Mouse (Mus musculus) gastrocnemius, postnatal 14 days (tissue): ENCODE results near the gene Mcu. TPM values are rescaled to one million over a fixed set of nuclear protein-coding genes. Genes with fewer than 3 reads are reported as not detected.

Experiments used
- DNase-seq: peaks from one replicate; pipeline ENCODE4 v3.0.0; 2021; ENCODE audit warnings: mixed read lengths
- intact Hi-C: fragments of 180-260 bp; cut with DNase I; formaldehyde crosslinking; loops from one replicate; pipeline ENCODE4 v1.15.1; 2025; ENCODE audit warnings: low total_unique reads
- long read RNA-seq, 2 experiments: library from polyadenylated mRNA; stranded (forward); transcript quantifications; one replicate each; pipeline ENCODE4 v2.0.0; 2021
- total RNA-seq, 2 experiments: library from RNA; stranded (reverse); gene quantifications; 2 replicates each; pipeline ENCODE4 v1.2.3; 2021

The Mcu gene
- total RNA-seq, result 10 to 100 TPM; 51.0 to 51.1 TPM
- long read RNA-seq, experiment 1, transcript Mcu-202 (8 exons, 2,872 nt), result major isoform, 12 of 22 reads
- long read RNA-seq, experiment 1, partial matches to known transcripts, result 1 of 22 reads
- long read RNA-seq, experiment 1, other reads (novel, unspliced or antisense), result 9 of 22 reads
- long read RNA-seq, experiment 2, transcript Mcu-202 (8 exons, 2,872 nt), result major isoform, 10 of 19 reads
- long read RNA-seq, experiment 2, partial matches to known transcripts, result 0 of 19 reads
- long read RNA-seq, experiment 2, other reads (novel, unspliced or antisense), result 9 of 19 reads

GRCm38 (mm10) chr10:59616522-59616921 is at the start of gene Mcu:
TSS of gene Mcu (minus strand) at chr10:59616692.
- intact Hi-C loops, result no loop called here

GRCm38 (mm10) chr10:59665503-59666291 is 49.2 kb upstream of the Mcu start:
- intact Hi-C loops, result no loop called here
- no peak for DNase-seq

More at GRCm38 (mm10) chr10:59616522-59616921, at the start of gene Mcu:
- peak; percentile 96 for DNase-seq

GRCm38 (mm10) chr10:59664765-59665164 is 48.3 kb upstream of the Mcu start:
- intact Hi-C loops, result no loop called here

GRCm38 (mm10) chr10:59656799-59657198 is 40.3 kb upstream of the Mcu start:
- DNase-seq, result no peak
- intact Hi-C loops, result no loop called here

More at GRCm38 (mm10) chr10:59664765-59665164, 48.3 kb upstream of the Mcu start:
- DNase-seq, result no peak

GRCm38 (mm10) chr10:59646821-59647378 is 30.4 kb upstream of the Mcu start:
- DNase-seq, result no peak
- intact Hi-C loops, result no loop called here

GRCm38 (mm10) chr10:59645153-59645552 is 28.7 kb upstream of the Mcu start:
- intact Hi-C loops, result no loop called here
- no peak for DNase-seq

DNA sequence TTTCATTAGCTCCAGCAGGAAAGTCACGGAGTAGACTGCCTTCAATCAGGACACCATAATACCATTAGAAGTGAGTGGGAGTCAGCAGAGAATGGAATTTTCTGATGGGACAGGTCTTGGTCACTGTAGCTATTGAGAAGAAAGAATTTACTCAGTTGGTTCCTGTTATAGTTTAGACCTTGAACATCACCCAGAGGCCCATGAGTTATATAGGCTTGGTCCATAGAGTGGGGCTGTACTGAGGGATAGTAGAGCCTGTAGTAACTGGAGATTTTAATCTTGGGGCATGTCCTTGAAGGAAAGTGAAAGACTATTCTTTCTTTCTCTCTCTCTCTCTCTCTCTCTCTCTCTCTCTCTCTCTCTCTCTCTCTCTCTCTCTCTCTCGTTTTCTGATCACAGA is 28.2 kb upstream of the Mcu start:
- DNase-seq, result no peak
- intact Hi-C loops, result no loop called here

- no peak for DNase-seq
- intact Hi-C loops, result no loop called here
Measured at GRCm38 (mm10) chr10:59643645-59644044, 27.2 kb upstream of the Mcu start.

- intact Hi-C loops, result no loop called here
- DNase-seq, result no peak
Measured at GRCm38 (mm10) chr10:59642659-59643377, 26.3 kb upstream of the Mcu start.

DNA sequence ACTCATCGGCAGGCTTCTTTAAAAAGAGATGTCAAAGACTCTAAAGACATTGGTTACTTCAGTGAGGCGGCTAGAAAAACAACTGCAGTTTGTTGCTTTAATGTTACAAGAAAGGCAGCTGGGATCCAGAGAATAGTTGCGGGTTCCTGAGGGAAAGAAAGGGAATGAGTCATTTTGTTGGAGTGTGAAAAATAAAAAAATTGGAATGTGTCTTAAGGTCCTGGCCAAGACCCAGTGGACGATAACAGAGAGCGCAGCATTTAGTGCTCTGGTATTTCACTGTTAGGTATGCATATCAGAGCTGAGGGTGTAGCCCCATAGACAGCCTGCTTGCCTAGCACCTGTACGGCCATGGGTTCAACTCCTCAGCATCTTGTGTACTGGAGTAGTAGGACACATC is 22.1 kb upstream of the Mcu start:
- no peak for DNase-seq
- intact Hi-C loops, result no loop called here

DNA sequence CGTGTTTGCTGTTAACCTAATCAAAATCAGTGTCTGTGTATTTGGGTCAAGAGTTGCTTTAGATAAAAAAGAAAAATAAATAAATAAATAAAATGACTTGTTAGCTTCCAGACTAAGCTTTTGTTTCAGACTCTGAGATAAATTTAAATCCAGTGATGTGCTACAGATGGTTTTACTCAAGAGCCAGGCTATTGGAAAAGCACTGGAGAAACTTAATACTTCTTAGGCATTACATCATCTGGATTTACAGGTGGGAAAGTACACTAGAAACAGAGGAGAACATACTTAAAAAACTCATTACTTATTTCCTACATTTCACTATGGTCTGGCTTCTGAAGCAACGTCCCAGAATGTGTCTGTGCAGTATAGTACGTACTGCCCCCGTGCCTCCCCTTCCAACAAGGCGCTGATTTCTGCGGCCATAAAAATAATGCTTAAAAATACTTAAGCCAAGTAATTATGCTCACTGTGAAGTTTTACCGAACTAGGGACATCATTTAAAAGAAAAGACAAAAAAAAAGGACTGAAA is 21.2 kb upstream of the Mcu start:
- intact Hi-C loops, result no loop called here
- DNase-seq, result no peak

- DNase-seq, result peak; percentile 7
- intact Hi-C loops, result no loop called here
Measured at GRCm38 (mm10) chr10:59636751-59637533, 20.4 kb upstream of the Mcu start.

GRCm38 (mm10) chr10:59636048-59636447 is 19.6 kb upstream of the Mcu start:
- no peak for DNase-seq
- intact Hi-C loops, result no loop called here

DNA sequence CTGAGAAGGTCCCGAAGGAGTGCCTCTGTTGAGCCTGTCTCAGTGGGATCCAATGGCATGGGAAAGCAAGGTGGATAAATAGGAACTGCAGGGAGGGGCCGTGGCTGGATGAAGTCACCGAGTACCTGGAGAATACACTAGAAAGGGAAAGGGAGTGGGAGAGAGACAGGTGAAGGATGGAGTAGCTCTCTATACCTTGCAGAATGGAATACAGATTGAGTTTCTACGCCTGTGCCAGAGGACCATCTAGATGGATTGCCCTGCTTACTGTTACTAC is 13.0 kb upstream of the Mcu start:
- no peak for DNase-seq
- intact Hi-C loops, result no loop called here

GRCm38 (mm10) chr10:59628641-59629505 is 12.4 kb upstream of the Mcu start:
- no peak for DNase-seq
- intact Hi-C loops, result no loop called here

- intact Hi-C loops, result no loop called here
- DNase-seq, result peak; percentile 27
Measured at GRCm38 (mm10) chr10:59623496-59623895, 7.0 kb upstream of the Mcu start.

GRCm38 (mm10) chr10:59621355-59621754 is 4.9 kb upstream of the Mcu start:
- DNase-seq, result no peak
- intact Hi-C loops, result no loop called here

- intact Hi-C loops, result no loop called here
- no peak for DNase-seq
Measured at GRCm38 (mm10) chr10:59617776-59618175, 1.3 kb upstream of the Mcu start.
